Mouse (Mus musculus) bone marrow macrophage, adult 2 months (primary cell): ENCODE measurements at regions not wholly inside any gene's neighbourhood (a gene's known extent, or its start where the extent isn't known, plus 50 kb on each side); places are given as distances from the start of the nearest gene placed in this dataset.

ENCODE experiments used
- CTCF ChIP-seq: IDR thresholded peaks from 2 replicates; pipeline ENCODE4 v1.5.1; 2012; ENCODE audit warnings: low read depth, mild to moderate bottlenecking, low read length, moderate library complexity
- POLR2A ChIP-seq: IDR thresholded peaks from 2 replicates; pipeline ENCODE4 v1.6.1; 2012; ENCODE audit warnings: mild to moderate bottlenecking, low read depth, low read length, borderline replicate concordance

DNA sequence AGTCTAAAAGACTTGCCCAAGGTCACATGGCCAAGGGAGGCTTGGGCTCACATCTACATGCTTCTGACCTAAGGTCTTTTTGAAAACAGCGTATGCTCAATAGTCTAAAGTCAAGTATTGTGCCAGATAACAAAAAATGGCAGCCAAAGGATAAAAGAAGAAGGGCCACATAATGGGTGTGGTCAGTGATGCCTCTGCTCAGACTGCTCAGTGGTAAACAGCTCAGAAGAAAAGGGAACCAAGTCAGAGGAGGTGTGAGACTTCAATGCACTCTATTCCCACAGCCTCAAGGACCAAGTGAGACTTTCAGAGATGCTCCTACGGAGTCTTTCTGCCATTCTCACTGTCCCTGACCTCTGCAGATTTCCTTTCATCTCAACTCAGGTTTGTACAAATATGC lies 373.5 kb downstream of the H2al1j start:
- TF ChIP-seq CTCF = no peak
- TF ChIP-seq POLR2A = no peak
